Mouse (Mus musculus) megakaryocyte, embryonic 14.5 days (primary cell): Measurements from ENCODE around the gene Cdh20.
"Not testable (repeated sequence)": the region's sequence is repeated elsewhere in the genome, so short reads cannot be mapped to it uniquely, and the experiment has no call there.

Experiments used
- FLI1 ChIP-seq: IDR thresholded peaks from 2 replicates; pipeline ENCODE4 v1.6.1; 2012; ENCODE audit warnings: low read length, inconsistent platforms, mixed read lengths
- GATA1 ChIP-seq: IDR thresholded peaks from 3 replicates; pipeline ENCODE4 v1.6.1; 2012; ENCODE audit warnings: mixed read lengths, low read length, inconsistent platforms, borderline replicate concordance

DNA sequence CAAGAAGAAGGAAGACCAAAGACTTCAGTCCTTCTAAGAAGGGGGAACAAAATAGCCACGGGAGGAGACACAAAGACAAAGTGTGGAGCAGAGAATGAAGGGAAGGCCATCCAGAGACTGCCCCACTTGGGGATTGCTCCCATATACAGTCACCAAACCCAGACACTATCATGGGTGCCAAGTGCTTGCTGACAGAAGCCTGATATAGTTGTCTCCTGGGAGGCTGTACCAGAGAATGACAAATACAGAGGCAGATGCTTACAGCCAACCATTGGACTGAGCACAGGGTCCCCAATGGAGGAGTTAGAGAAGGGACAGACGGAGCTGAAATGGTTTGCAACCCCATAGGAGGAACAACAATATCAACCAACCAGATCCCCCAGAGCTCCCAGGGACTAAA is 181.3 kb downstream of the Cdh20 start:
- TF ChIP-seq GATA1, FLI1: not testable (repeated sequence)
